Mouse (Mus musculus): Measurements from ENCODE around the gene Prdm2. TPM values are rescaled to one million over a fixed set of nuclear protein-coding genes. Genes with fewer than 3 reads are reported as not detected.

Prdm2 gene
- polyA plus RNA-seq, 1 experiment from 2014 or later, result 22.0 TPM

DNA sequence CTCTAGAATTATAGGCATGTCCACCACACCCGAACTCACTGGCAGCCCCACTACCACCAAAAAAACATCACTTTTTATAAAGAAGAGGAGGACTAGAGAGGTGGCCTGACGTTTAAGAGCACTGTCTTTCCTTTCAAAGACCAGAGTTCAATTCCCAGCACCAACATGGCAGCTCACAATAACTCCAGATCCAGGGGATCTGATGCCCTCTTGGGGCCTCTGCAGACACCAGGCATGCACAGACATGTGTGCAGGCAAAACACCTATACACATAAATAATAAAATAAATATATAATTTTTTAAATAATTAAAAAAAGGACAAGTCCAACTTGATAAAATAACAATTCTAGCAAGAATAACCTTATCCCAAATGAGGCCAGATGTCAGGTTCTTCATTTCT, 6.1 kb upstream of the Prdm2 start:
- H3K36me3 ChIP-seq (ENCODE audit: control insufficient read depth, insufficient read depth, low read length), result no peaks in the 10 kb centered on the region
- peak overlapping the region; percentile 48 for H3K4me2 ChIP-seq (ENCODE audit: low read length)
- H3K9me3 ChIP-seq (ENCODE audit: control insufficient read depth, low read length), result no peaks in the 10 kb centered on the region
- no peak for DNase-seq
- no peak; the same call in 1 of the 2 replicates for ATAC-seq (ENCODE audit: low FRiP score, low TSS enrichment)
- 85% methylated on average over 2 of the region's 2 CpGs for WGBS
- no peaks in the 10 kb centered on the region for H3K4me1 ChIP-seq (ENCODE audit: control insufficient read depth, insufficient read depth, low read length)
- H3K27me3 ChIP-seq (ENCODE audit: control insufficient read depth, insufficient read depth, low read length), result no peaks in the 10 kb centered on the region; the same call in 1 of the 2 replicates
- H3K27ac ChIP-seq (replicated peaks; ENCODE audit: low read depth, low read length), result peak overlapping the region; percentile 85
- no peak overlapping the region for H3K4me3 ChIP-seq (replicated peaks; ENCODE audit: low read depth, low read length)
- peak overlapping the region; percentile 30; the same call in 1 of the 2 replicates for H3K9ac ChIP-seq (replicated peaks; ENCODE audit: low read length)

DNA sequence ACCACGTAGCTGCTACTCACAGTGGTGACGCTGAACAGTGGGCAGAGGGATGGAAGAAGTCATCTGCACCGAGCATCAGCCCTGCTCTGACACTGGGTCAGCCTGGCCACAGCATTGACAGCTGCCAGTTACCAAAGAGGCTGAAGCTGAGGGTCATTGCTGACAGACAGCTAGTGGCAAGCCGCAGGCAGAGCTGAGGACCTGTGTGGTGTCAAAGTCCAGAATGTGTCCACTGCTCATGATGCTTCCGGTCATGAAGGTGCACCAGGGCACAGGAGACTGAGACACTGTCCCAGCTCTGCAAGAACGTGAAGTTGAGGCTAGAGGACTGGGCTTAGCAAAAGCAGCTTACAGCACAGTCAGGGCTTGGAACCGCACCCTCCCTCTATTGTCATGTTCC, 4.4 kb upstream of the Prdm2 start:
- Histone ChIP-seq H3K4me2 (ENCODE audit: low read length) (no peak overlapping the region), H3K4me1 (ENCODE audit: control insufficient read depth, insufficient read depth, low read length) (no peaks in the 10 kb centered on the region), H3K27ac (replicated peaks; ENCODE audit: low read depth, low read length) (no peak overlapping the region), H3K36me3 (ENCODE audit: control insufficient read depth, insufficient read depth, low read length) (no peaks in the 10 kb centered on the region), H3K9me3 (ENCODE audit: control insufficient read depth, low read length) (no peaks in the 10 kb centered on the region), H3K9ac (replicated peaks; ENCODE audit: low read length) (no peak overlapping the region), H3K27me3 (ENCODE audit: control insufficient read depth, insufficient read depth, low read length) (no peaks in the 10 kb centered on the region; the same call in 1 of the 2 replicates), H3K4me3 (replicated peaks; ENCODE audit: low read depth, low read length) (no peak overlapping the region)
- DNase-seq, result no peak
- 83% methylated on average over 7 of the region's 7 CpGs for WGBS
- ATAC-seq (ENCODE audit: low FRiP score, low TSS enrichment), result no peak

DNA sequence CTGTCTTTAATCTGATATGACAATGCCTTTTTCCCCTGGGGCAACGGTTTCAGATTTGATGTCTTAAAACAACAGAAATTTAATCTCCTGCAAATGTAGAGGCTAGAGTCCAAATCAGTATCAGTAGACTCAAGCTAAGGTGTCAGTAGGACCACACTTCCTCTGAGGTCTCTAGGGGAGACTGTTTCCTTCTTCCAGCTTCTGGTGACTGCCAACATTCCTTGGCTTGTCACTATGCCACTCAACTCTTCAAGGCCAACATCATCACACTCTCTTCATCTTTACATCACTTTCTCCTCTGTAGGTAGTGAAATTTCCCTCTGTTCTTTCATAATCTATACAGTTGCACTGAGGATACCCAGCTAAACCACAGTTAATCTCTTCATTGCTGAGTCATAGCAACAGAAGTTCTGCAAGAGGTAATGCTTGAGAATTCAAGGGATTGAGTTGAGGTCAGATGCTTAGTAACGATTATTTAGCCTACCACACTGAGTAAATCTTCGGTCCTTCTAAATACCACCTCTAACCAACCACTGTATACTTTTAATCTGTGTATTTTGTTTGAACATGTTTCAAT, 1.5 kb upstream of the Prdm2 start:
- ATAC-seq (ENCODE audit: low FRiP score, low TSS enrichment) (no peak), DNase-seq (no peak)
- no peaks in the 10 kb centered on the region for H3K36me3 ChIP-seq (ENCODE audit: control insufficient read depth, insufficient read depth, low read length)
- H3K9ac ChIP-seq (replicated peaks; ENCODE audit: low read length), result no peak overlapping the region
- peaks cover 13% of the 10 kb centered on the region; the same call in 1 of the 2 replicates for H3K4me1 ChIP-seq (ENCODE audit: control insufficient read depth, insufficient read depth, low read length)
- no peak overlapping the region for H3K27ac ChIP-seq (replicated peaks; ENCODE audit: low read depth, low read length)
- H3K4me2 ChIP-seq (ENCODE audit: low read length), result no peak overlapping the region
- WGBS, result 93% methylated on average over 3 of the region's 3 CpGs
- no peaks in the 10 kb centered on the region; the same call in 1 of the 2 replicates for H3K27me3 ChIP-seq (ENCODE audit: control insufficient read depth, insufficient read depth, low read length)
- no peaks in the 10 kb centered on the region for H3K9me3 ChIP-seq (ENCODE audit: control insufficient read depth, low read length)
- no peak overlapping the region for H3K4me3 ChIP-seq (replicated peaks; ENCODE audit: low read depth, low read length)

DNA sequence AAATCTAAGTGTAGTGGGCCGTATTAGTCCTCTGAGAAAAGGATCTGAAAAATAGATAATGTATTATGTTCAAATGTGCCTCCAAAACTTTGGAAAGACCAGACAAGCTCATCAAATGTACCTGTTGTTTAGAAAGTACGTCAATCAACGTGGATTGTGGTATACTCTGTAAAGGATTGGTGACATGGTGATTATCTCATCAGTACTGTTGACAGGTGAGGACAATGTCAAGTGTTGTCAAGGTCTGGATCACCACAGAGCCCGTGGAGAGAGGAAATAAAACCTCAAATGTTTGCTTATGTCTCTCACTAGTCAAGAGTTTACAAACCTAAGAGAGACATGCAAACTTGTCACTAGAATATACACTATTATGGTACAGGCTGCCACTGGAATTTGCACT, 776 bp upstream of the Prdm2 start:
- Histone ChIP-seq H3K9ac (replicated peaks; ENCODE audit: low read length) (no peak overlapping the region), H3K27ac (replicated peaks; ENCODE audit: low read depth, low read length) (no peak overlapping the region), H3K9me3 (ENCODE audit: control insufficient read depth, low read length) (no peaks in the 10 kb centered on the region), H3K27me3 (ENCODE audit: control insufficient read depth, insufficient read depth, low read length) (no peaks in the 10 kb centered on the region; the same call in 1 of the 2 replicates), H3K36me3 (ENCODE audit: control insufficient read depth, insufficient read depth, low read length) (no peaks in the 10 kb centered on the region), H3K4me3 (replicated peaks; ENCODE audit: low read depth, low read length) (no peak overlapping the region), H3K4me2 (ENCODE audit: low read length) (no peak overlapping the region), H3K4me1 (ENCODE audit: control insufficient read depth, insufficient read depth, low read length) (peaks cover 13% of the 10 kb centered on the region; the same call in 1 of the 2 replicates)
- DNase-seq, result no peak
- WGBS, result 83% methylated on average over 4 of the region's 4 CpGs
- no peak for ATAC-seq (ENCODE audit: low FRiP score, low TSS enrichment)

DNA sequence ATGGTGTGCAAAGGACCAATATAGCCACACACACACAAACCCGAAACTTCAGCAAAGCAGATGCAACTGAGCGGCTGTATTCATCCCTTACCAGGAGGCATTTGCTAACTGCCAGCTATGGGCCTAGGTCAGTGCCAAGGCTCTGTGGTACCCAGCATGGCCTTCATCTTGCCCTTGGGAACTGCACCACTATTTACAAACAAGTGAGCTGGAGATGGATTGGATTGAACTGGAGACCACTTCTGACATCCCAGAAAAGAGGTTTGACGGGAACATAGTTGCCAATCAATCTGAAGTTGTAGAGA, 332 bp upstream of the Prdm2 start:
- Histone ChIP-seq H3K4me2 (ENCODE audit: low read length) (peak overlapping the region; percentile 70), H3K36me3 (ENCODE audit: control insufficient read depth, insufficient read depth, low read length) (no peaks in the 10 kb centered on the region), H3K27me3 (ENCODE audit: control insufficient read depth, insufficient read depth, low read length) (no peaks in the 10 kb centered on the region; the same call in 1 of the 2 replicates), H3K4me1 (ENCODE audit: control insufficient read depth, insufficient read depth, low read length) (peaks cover 13% of the 10 kb centered on the region; the same call in 1 of the 2 replicates), H3K4me3 (replicated peaks; ENCODE audit: low read depth, low read length) (peak overlapping the region; percentile 86; the same call in 1 of the 2 replicates), H3K9ac (replicated peaks; ENCODE audit: low read length) (no peak overlapping the region; the same call in 1 of the 2 replicates), H3K9me3 (ENCODE audit: control insufficient read depth, low read length) (no peaks in the 10 kb centered on the region), H3K27ac (replicated peaks; ENCODE audit: low read depth, low read length) (peak overlapping the region; percentile 94)
- ATAC-seq (ENCODE audit: low FRiP score, low TSS enrichment) (no peak), DNase-seq (no peak)
- WGBS, result 95% methylated on average over 3 of the region's 3 CpGs

DNA sequence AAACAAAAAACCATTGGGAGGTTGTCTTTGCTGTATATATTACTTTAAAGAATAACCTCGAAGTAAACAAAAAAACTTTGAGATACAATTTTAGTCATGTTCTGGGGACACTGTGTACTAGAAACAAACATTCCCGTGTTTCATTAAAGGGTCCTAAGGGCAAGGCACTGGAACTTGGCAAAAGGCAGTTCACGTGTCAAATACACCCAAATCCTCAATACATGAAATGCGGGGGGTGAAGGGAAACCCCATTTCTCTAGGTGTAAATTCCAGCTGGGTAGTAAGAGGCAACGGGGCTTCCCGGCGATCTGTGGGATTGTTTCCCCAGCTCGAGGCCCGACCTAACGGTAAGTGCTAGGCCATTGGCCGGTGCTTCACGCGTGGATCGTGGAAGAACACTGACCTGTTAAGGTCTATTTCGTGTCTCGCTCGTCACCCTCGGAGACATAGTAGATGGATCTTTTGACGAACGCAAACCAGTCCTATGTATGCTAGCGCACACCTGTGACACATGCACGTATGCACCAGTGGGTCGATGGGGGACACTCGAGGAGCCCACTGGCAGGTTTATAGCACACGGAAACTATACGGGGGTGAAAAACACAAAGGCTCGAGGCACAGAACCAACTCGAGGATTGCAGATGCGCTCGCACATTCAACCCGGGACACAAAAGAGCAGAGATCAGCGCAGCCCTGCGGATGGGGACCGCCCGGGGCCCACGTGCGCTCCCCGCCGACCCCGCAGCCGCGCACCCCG, 1.0 kb downstream of the Prdm2 start:
- H3K4me3 ChIP-seq (replicated peaks; ENCODE audit: low read depth, low read length), result peak overlapping the region; percentile 86
- 8% methylated on average over 43 of the region's 43 CpGs for WGBS
- peak overlapping the region; percentile 94 for H3K27ac ChIP-seq (replicated peaks; ENCODE audit: low read depth, low read length)
- peak; percentile 63 for DNase-seq
- ATAC-seq (ENCODE audit: low FRiP score, low TSS enrichment), result peak; percentile 35; the same call in 1 of the 2 replicates
- H3K9ac ChIP-seq (replicated peaks; ENCODE audit: low read length), result peak overlapping the region; percentile 95
- no peaks in the 10 kb centered on the region for H3K36me3 ChIP-seq (ENCODE audit: control insufficient read depth, insufficient read depth, low read length)
- no peaks in the 10 kb centered on the region for H3K9me3 ChIP-seq (ENCODE audit: control insufficient read depth, low read length)
- H3K4me1 ChIP-seq (ENCODE audit: control insufficient read depth, insufficient read depth, low read length), result peaks cover 13% of the 10 kb centered on the region; the same call in 1 of the 2 replicates
- no peaks in the 10 kb centered on the region; the same call in 1 of the 2 replicates for H3K27me3 ChIP-seq (ENCODE audit: control insufficient read depth, insufficient read depth, low read length)
- H3K4me2 ChIP-seq (ENCODE audit: low read length), result peak overlapping the region; percentile 70

DNA sequence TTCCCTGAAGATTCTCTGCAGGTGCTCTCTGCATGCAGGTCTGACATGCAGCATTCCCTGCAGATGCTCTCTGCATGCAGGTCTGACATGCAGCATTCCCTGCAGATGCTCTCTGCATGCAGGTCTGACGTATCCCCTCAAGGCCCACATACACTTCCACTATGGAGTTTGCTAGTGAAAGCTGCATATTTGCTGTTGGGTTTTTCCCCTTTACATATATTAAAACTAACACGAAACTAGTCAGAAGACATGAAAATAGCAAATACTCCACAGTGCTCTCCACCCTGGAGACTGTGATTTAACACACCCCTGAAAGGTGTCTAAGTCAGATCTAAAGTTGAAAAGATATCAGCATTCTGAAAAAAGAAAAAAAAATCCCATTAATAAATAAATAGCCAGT, 2.8 kb downstream of the Prdm2 start:
- DNase-seq (no peak), ATAC-seq (ENCODE audit: low FRiP score, low TSS enrichment) (no peak)
- Histone ChIP-seq H3K4me2 (ENCODE audit: low read length) (peak overlapping the region; percentile 70), H3K4me1 (ENCODE audit: control insufficient read depth, insufficient read depth, low read length) (peaks cover 13% of the 10 kb centered on the region; the same call in 1 of the 2 replicates), H3K4me3 (replicated peaks; ENCODE audit: low read depth, low read length) (no peak overlapping the region; the same call in 1 of the 2 replicates), H3K9ac (replicated peaks; ENCODE audit: low read length) (no peak overlapping the region; the same call in 1 of the 2 replicates), H3K9me3 (ENCODE audit: control insufficient read depth, low read length) (no peaks in the 10 kb centered on the region), H3K27me3 (ENCODE audit: control insufficient read depth, insufficient read depth, low read length) (no peaks in the 10 kb centered on the region), H3K27ac (replicated peaks; ENCODE audit: low read depth, low read length) (no peak overlapping the region), H3K36me3 (ENCODE audit: control insufficient read depth, insufficient read depth, low read length) (no peaks in the 10 kb centered on the region)
- 62% methylated on average over 2 of the region's 2 CpGs for WGBS

DNA sequence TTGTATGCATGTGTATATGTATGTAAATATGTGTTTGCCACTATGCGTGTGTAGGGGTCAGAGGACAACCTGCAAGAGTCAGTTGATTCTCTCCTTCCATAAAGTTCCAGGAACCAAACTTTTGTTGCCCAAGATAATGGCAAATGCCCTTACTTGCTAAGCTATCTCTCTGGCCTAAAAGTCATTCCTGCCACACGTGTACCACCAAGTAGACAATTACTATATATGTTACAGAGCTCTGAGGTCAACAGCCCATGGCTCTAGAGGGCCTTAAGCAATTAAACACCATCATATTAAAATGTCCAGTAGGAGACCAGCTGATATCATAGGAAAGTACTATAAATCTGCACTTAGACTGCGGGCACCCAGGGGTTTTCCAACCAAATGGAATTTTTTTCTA, 10.1 kb downstream of the Prdm2 start:
- H3K4me1 ChIP-seq (ENCODE audit: control insufficient read depth, insufficient read depth, low read length), result no peaks in the 10 kb centered on the region
- no peak for DNase-seq
- WGBS, result 82% methylated on average over 3 of the region's 3 CpGs

More for the DNA sequence above, 10.1 kb downstream of the Prdm2 start:
- H3K9me3 ChIP-seq (ENCODE audit: control insufficient read depth, low read length), result no peaks in the 10 kb centered on the region
- no peaks in the 10 kb centered on the region for H3K27me3 ChIP-seq (ENCODE audit: control insufficient read depth, insufficient read depth, low read length)
- no peak overlapping the region for H3K4me3 ChIP-seq (replicated peaks; ENCODE audit: low read depth, low read length)
- H3K36me3 ChIP-seq (ENCODE audit: control insufficient read depth, insufficient read depth, low read length), result no peaks in the 10 kb centered on the region
- ATAC-seq (ENCODE audit: low FRiP score, low TSS enrichment), result no peak
- H3K27ac ChIP-seq (replicated peaks; ENCODE audit: low read depth, low read length), result no peak overlapping the region
- H3K4me2 ChIP-seq (ENCODE audit: low read length), result no peak overlapping the region
- H3K9ac ChIP-seq (replicated peaks; ENCODE audit: low read length), result no peak overlapping the region

All from midbrain, embryonic 14.5 days (tissue).